Mouse (Mus musculus) urinary bladder, postnatal 36 days (tissue): ENCODE data around the gene Spns3.
A peak's percentile ranks its signal among the peaks of the same experiment; 100 is the strongest.

Experiments used
- DNase-seq, 2 experiments: peaks; one replicate each; pipeline ENCODE4 v3.0.0; 2022; ENCODE audit warnings: low spot score in 2 of 2, mixed read lengths in 1 of 2

Spns3 gene

DNA sequence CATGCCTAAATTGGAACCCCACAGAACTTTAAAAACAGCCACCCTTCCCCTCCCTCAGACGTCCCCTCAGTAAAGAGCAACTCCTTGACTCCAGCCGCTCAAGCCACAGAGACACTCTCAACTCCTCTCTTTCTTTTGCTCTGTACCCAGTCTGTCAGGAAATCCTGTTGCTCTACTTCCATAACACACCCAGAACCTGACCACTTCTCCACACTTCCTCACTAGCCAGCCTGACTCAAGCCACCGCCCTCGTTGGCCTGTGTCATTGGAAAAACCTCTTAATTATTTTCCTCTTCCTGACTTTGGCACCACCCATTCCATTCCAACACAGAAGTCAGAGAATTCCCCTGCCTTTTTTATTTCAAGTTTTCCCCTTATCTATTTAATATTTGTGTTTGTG, 31.1 kb downstream of the Spns3 start:
- DNase-seq = no peak

DNA sequence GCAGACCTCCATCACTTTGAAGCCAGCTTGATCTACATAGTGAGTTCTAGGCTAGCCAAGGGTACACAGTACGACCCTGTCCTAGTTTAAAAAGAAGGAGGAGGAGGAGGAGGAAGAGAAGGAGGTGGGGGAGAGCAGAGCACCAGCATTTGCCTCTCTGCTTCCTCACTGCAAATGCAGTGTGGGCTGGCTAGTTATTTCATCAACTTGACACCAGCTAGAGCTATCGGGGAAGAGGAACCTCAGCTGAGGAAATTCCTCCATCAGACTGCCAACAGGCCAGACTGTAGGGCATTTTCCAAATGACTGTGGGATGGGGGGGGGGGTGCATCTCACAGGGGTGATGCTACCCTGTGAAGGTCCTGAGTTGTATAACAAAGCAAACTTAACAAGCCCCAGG, 31.9 kb downstream of the Spns3 start:
- DNase-seq = no peak

DNA sequence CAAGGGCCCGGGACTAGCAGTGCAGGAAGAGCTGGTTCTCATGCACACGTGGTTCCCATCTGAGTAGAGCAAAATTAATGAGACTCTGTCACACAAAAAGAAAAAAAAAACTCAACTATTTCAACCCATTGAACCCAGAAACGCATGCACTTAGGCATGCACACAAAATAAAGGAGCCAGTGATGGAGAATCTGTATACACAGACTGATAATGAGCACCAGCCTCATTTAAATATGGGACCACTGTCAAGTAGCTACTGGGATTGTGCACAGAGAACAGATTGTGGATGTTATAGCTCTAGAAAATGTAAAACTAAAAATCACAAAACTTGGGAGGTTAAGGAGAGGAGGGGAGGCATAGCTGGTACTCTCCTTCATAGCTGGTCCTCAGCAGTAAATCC, 35.3 kb downstream of the Spns3 start:
- DNase-seq = no peak

DNA sequence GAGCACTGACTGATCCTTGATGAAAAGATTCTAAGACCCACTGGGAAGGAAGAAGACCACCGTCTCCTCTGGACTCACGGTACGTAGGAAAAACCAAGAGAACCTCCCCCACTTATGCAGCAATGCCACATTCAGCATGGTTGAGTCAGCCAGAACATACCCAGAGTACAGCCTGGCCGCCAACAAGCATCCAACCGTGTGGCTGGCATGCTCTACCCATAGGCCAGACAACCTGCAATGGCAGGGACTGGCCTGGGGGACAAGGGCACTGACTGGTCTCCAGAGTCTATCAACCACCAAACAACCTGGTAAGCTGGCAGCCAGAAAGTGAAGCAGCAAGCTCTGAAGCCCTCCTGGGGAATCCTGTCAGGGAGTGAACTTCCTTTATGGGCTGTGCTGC, 41.7 kb downstream of the Spns3 start:
- DNase-seq = no peak

DNA sequence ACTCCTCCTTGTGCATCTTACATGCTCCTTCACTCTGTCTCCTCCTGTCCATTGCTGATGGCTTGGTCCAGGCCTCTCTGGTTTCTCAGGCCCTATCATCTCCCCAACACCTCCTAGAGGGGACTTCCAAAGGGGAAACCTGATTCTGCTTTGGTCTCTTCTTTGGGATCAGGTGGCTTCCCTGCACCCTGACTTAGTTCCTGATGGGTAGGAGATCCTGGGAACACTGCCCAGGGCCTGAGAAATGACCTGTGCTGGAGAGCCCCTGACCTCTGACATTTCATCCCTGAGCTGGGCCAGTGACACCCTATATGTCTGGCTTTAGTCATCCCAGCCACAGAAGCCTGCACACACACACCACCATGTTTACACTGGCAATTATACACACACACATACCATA, 42.7 kb downstream of the Spns3 start:
- no peak for DNase-seq

DNA sequence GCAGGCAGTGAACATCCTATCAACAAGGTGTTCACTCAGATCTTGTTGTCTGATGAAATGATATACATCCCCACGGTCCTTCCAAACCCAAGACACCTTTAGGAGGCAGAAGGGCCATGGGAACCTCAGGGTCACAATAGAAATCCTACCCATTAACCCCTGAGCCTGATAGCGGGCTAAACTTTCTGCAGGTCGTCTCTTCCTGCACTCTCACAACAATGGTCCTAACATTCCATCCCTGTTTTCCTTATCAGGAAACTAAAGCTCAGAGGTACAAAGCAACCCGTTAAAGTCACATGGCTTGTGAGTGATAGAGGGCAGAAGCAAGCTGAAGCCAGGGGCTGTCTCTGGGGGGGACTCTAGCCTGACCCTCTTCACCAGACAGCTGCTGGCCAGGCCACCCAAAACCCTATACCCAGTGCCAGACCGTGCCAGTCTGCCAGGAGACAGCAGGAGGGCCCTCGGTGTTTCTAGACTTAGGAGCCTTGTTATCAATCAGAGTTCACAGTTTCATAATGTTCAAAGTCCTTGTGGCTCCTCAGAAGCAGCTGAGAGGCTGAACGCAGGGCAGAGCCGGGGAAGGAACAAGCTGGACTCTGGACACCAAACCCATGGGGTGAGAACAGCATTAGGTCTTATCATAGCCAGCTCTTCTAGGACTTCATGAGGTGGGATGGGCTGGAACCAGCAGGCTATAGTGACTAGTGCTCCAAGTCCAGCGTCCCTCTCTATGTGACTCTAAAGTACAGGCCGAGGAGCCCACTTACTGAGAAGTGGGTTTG, 46.1 kb downstream of the Spns3 start:
- DNase-seq = no peak

DNA sequence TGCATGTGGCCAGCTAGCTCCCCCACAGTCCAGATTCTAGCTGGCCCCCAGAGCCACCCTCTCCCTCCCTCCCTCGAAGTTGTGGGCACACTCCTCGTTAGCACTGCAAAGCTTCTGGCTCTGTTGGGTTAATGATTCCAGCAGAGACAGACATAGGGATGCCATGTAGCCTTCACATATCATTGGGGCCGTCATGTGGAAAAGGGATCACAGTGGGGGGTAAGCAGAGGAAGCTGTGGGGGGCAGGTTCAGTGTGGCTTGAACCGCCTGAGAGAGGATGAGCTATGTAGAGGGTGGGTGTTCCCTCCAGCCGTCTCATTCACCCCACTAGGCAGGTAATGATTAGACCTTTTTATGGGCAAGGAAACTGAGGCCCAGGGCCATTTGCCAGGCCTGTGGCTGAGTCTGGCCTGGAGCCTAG, 46.8 kb downstream of the Spns3 start:
- DNase-seq = no peak

DNA sequence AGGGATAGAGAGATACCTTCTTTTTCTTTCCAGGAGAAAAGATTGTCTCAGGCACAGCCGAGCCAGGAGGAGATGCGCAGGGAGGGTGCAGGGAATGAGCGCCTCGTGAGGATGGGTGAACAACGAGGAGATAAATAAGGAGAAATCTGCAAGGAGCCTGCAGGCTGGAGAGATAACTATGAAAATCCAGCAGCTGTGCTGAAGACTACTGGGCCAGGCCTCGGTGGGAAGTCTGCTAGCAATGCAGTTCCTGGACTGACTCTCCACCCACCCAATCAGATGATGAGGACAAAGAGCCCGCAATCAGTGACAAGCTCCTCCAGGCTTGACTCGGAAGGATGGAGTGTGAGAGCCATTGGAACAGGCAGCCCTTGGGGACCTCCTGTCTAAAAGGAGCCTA, 48.1 kb downstream of the Spns3 start:
- no peak for DNase-seq

DNA sequence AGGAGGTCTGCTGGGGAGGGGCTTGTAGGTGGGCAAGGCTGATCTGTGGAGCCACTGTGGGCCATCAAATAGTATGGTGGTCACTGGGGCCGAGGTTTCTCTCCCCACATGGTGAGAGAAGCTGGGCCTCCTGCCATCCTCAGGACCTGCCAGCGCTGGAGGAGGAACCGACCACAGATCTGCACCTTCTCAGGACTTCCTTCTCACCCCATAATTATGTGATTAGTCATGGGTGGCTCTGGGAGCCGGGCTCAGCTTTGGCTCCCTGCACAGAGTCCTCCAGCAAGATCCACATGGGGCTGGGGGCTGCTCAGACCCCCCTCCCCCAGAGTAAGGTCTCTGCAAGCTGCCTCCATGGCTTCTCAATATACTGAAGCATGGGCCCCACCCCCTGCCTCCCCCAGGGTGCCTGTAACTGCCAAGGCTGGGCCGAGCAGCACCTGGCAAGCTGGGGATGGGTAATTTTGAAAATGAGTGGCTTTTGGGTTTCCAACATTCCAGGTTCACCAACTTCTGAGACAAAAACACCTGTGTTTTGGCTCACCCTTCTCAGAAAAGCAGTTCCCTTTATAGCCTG, 48.8 kb downstream of the Spns3 start:
- peak in 1 of 2 experiments; percentile 25 for DNase-seq

DNA sequence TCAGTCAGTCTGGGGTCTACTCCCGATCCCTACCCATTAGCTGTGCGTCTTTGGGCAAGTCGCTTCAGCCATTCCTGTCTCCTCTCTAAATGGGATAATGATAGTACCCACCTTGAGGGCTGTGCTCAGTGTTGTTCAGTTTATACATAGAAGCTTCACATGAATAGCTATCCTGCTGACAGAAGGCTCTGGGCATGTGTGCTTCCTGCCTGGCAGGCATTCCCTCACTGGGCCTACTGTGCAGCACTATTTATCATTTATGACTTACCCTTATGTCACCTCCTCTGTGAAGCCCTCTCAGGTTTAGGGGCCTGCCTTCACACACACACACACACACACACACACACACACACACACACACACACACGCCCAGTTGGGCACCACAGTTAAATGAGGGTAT, 50.2 kb downstream of the Spns3 start:
- DNase-seq = no peak

DNA sequence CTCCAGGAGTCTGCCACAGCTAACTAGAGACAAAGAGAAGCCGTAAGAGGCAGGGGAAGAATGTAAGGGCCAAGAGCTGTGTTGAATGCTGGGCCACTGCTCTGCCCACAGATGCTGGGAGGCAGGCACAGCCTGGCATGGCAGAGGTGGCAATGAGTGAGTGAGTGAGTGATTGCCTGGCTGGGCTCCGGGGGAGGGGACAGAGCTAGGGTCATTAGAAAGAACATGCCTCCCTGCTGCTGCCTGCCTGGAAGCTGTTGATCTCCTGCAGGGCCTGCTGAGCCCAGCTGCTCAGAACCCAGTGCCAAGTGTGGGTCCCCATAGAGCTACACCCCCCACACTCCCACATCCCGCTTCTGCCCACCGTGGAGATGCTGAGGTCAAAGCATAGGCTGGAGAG, 52.9 kb downstream of the Spns3 start:
- DNase-seq = no peak

DNA sequence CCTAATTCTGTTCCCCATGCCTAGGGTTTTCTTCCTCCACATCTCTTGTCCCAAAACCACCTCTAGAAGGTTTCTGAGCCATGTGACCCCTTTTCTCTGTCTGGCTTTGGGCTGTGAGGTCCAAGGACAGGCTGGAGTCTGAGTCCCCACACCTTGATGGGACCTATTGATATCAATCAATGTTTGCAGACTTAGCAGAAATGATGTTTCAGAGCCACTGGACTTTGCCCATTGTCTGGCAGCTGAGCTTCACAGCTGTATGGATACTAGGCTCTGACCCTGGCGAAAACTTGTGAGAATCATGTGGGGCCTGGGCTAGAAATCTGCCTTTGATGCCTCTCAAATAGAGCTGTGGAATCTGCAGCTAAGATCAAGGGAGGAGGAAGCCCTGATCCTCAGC, 53.5 kb downstream of the Spns3 start:
- no peak for DNase-seq

DNA sequence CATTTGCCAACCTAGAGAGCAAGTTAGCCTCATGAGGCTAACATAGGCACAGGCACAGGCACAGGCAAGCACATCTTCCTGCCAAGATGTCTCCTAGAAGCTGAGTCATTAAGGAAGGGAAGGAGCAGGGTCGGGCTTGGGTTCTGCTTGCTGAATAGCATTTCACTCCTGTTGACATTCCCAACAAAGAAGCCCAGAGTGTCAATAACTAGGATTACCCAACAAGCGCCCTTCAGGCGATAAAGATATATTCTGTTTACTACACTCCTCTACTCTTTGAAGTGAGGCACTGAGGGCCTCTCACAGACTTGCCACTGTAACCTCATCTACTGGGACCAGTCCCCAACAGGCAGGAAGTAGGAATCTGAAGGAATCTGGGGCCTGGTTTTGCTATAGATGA, 54.2 kb downstream of the Spns3 start:
- no peak for DNase-seq

DNA sequence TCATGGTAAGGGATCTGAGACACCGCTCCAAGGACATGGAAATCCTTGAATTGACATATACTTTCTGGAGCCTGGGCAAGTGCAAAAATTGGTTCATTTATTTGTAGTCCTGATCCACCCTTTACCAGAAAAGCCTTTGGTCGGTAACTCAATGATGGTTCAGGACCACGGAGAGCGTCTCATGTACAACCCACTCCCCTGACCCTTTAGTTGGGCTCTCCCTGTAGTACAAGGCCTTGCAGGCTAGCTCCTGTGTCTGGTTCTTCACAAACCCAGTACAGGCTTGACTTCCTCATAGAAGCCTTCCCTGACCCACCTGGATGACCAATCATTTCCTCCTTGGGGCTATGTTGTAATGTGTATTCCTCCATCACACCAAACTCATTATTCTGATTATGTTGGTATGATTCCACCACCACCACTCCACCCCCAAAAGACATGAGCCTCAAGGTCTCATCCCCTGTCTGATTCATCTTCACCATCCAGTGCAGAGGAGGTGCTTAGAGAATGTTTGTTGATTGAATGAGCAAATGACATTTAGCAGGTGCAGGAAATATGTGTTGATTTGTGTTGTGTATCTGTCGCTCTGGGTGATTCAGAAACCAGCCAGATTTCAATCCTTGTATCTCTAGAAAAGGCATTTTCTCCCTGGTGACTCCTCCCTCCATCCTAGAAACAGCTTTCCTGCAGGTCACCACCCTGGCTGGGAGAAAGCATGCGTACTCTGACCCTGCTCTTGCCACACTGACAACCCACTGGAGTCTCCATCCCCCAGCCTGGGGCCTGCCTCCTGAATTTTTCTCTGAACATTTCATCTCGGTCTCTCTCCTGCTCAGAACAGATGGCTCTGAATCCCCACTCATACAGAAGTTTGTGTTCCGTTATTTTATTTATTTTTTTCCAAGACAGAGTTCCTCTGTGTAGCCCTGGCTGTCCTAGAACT, 56.0 kb downstream of the Spns3 start:
- DNase-seq = no peak

DNA sequence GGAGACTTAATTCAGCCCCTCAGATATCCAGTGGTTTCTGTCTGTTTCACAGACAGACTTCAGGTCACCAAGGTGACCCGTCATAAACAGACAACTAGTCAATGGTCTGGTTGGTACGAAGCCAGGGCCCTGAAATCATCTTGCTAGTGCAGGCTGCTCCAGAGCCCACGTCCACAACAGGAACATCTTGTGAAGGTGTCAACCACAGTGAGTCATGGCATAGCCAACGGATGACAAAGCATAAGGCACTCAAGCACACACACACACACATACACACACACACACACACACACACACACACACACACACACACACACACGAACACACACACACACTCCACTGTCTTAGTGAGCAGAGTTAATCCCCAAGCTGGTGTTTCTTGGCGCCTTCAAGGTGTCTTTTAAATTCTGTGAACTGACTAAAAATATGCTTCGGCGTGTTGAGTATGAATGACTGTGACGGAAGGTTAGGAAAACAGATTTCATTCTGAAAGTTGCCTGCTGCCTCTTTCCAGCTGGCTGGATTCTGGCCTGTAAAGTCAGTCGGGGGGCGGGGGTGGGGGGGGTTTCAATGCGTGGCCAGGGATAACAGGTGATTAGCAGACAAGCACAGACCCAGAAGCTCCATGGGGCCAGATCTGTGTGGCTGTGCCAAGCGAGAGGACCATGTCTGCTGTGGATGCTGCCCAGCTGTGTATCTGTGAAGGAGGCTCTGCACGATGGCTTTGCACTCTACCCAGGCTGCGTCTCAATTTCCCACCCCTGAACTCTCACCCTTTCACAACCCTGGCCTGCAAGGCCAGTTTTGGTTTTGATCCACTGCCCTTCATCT, 59.0 kb downstream of the Spns3 start:
- no peak for DNase-seq

DNA sequence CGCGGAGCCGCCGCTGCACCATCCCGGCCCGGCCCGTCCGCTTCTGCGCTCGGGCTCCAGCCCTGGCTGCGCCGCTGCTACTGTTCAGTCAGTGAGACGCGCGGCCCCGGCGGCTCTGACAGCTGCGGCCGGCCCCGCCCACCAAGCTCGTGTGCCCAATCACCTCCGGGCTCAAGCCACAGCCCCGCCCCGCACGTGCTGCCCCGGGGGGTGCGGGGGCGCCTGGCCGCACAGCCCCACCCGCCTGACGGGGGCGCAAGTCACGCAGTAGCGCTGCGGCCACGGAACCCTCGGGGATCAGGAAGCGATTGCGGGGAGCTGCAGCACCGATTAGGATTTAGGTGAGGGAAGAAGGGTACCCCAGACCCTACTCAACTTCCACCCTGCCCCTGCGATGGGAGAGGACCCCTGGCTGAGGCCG, 60.4 kb downstream of the Spns3 start, which contains the start of gene Spns2:
TSS of gene Spns2 (minus strand) at position 24 of the 421 bp plus-strand sequence.
- peak; percentile 75 to 90 for DNase-seq

DNA sequence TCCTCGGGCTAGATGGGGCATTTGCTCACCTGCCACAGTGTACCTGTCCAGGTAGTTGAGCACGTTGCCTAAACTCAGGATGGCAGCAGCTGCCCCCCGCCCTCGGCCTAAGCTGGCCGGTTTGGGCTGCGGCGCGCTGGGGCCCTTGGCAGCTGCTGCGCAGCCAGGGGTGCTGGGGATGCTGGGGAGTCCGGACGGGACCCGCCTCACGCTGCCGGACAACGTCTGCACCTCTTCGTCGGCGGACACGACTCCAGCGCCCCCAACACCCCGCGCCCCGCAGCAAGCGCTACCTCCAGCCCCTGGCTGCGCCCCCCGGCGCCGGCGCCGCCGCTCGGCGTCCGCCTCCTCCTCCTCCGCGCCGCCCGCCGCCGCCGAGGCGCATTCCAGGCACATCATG, 60.9 kb downstream of the Spns3 start:
- DNase-seq = no peak

DNA sequence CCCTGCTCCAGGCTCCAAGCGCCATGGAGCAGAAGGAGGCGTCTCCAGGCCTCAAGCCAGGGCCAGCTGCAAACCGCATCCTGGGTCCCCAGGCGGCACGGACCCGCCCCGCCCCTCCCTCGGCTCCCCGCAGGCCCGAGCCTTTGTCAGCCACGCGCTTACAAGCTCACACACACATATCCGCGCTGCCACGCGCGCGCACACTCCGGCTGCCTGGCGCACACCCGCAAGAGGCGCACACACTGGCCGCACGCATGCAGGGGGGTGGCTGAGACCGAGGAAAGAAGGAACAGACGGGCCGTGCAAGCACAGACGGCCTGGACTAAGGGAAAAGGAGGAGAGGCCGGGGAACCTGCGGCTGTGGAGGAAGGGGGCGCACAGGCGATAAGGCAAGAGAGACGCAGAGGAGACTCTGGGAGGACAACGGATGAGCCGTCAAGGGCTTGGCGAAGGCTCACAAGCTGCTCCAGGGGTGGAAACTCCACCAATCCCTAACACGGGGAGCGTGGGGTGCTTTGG, 61.5 kb downstream of the Spns3 start:
- no peak for DNase-seq

DNA sequence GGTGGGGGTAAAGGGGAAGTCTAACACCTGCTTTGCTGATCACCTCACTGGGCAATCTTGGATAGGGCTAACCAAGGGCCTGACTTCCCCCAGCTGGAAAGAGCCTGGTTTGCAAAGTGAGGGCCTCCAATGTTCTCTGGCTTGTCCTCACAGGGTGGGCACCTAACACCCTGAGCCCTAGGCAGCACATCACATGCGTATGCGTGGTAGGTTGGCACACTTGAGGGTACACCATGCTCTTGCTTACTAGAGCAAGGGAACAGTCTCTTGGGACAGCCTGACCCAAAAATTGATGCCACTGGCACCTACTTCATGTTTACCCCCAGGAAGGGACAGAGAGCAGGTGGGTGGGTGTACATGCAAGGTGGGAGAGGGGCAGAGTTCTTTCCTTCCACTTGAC, 62.6 kb downstream of the Spns3 start:
- no peak for DNase-seq

DNA sequence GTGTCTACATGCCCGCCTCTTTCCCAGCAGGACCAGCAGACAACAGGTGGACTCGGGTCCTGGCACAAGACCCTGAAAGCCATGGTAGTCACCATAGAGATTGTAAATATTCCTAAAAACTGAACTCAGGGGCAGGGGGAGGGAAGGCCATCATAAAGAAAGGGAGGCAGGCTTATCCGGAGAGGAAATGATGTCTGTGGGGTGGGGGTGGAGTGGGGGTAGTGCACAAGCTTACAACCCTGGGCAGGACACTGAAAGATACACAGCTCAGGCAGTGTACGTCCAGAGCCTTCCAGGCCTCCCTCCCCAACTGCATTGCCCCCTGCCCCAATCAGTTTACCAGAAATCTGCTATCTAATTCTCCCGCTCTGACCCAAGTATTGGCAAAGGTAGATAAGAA, 63.1 kb downstream of the Spns3 start:
- DNase-seq = no peak

DNA sequence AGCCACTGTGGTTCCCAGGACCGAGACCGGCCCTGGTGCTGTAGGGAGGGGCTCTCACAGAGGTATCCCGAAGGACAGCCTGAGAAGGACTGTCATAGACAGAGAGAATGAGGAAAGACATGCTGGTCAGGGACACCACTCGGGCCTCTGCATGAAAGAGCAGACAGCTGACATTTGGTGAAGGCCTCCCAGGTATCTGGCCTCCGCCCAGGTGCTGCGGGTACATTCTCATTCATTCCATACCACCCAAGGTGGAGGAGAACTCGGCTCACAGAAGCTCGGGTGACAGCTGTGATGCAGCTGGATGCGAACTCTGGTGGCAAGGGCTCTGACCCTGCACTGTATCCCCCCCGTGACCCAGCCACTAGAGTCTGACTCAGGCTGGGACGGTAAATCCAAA, 64.3 kb downstream of the Spns3 start:
- DNase-seq = no peak
